Mouse (Mus musculus) liver, embryonic 14.5 days (tissue): ENCODE measurements around the gene Vwf.

Experiments used
- CTCF ChIP-seq: IDR thresholded peaks from 2 replicates; pipeline ENCODE4 v1.5.1; 2016; ENCODE audit warnings: antibody characterized with exemption, low read depth, control low read depth
- EP300 ChIP-seq: IDR thresholded peaks from 2 replicates; pipeline ENCODE4 v1.6.1; 2016; ENCODE audit warnings: antibody characterized with exemption, low read depth

DNA sequence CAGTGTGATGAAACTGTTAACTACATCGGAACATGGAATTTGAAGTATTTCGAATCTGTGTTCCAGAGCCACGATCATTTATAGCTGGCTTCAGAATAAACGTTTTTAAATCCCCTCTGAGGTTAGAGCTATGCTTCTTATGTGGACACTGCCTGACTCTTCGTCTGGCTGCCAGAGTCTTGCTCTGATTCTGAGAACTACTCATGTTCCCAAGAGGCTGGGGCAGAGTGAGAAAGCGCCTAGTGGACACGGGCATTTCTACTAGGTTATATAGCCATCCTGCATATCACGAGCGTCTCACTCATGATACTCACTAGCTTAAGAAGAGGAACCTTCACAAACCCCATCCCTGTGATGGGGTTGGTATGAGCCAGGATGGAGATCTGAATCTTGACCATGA is 30.7 kb downstream of the Vwf start:
- no peak for TF ChIP-seq EP300
- no peak for TF ChIP-seq CTCF
